Mouse (Mus musculus) liver, embryonic 14 days (tissue): Measurements from ENCODE around the gene Srsy. TPM values are rescaled to one million over a fixed set of nuclear protein-coding genes. Genes with fewer than 3 reads are reported as not detected.

Source experiments
- polyA plus RNA-seq: library from polyadenylated mRNA; depleted of rRNA; stranded (reverse); fragments of >200 nt; gene quantifications from 2 replicates; pipeline ENCODE4 v1.2.3, GENCODE M21; 2012; rRNA removed

Gene Srsy
- polyA plus RNA-seq = not detected in 2 replicates

DNA sequence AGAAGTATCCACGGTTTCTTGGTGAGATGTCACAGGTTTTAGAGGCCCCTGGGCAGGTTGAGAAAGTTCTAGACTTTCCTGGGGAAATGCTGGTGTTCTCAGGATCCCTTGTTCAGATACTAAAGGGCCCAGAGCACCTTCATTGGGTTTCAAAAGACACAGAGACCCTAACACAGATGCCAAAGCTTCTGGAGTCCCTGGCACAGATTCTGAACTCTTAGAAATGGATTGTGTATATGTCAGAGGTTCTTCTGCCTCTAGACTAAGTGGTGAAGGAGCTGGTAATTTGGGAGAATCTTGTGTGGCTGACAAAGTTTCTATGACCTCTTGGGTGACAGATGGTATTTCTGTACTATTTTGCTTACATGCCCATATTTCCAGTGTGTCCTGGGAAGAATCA lies at the start of gene Srsy:
Gene Srsy, minus strand, starts transcription at position 101 of the 400 bp plus-strand sequence.

Other genes with a start within 250 kb of the Srsy start
- not detected in 2 replicates for gene Gm21904, start 91.1 kb downstream of the Srsy start, polyA plus RNA-seq
- gene Gm20772, start 62.6 kb downstream of the Srsy start, polyA plus RNA-seq = not detected in 2 replicates
- not detected in 2 replicates for gene Gm20831, start 62.6 kb downstream of the Srsy start, polyA plus RNA-seq
- gene Gm21764, start 124.5 kb upstream of the Srsy start, polyA plus RNA-seq = not detected in 2 replicates
- not detected in 2 replicates for gene Ssty1, start 151.8 kb upstream of the Srsy start, polyA plus RNA-seq